ENCODE assay signal across 9 mouse cellular contexts in the genomic region with DNA sequence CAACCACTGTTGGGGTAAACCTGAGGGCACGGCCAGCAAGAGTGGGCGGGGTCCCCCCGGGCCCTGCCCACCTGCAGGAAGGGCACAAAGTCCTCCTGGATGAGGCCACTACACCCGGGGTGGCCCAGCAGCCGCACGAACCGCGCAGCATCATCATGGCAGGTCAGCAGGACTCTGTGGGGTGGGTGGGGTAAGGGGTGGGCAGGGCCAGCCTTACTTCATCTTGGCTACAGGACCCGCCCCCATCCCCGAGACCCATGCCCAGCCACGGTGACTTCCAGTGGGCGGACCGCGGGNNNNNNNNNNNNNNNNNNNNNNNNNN. TPM values are rescaled to one million over a fixed set of nuclear protein-coding genes. Genes with fewer than 3 reads are reported as not detected.
DNase-seq lines count a peak whose midpoint lies in the region; ATAC-seq and TF ChIP-seq lines count a peak whose summit lies in the region.
"Had no signal": no experiment of that assay in that cellular context is flagged by ENCODE, and none has a peak within 500 bp of the region (broad histone marks: within the 10 kb centered on the region; RNA-seq: fewer than 3 reads in every experiment).

No protein-coding gene starts in this region.

- no peak overlapping the region for H3K27ac ChIP-seq in heart, embryonic 15.5 days
- no peak overlapping the region for H3K27ac ChIP-seq in embryonic facial prominence, embryonic 11.5 days (replicated peaks; ENCODE audit: low read depth, low read length)
- no peak overlapping the region for H3K27ac ChIP-seq in liver, embryonic 11.5 days (ENCODE audit: low read depth, low read length)
- H3K27ac ChIP-seq: heart, adult 2 months had no signal

- 65% methylated on average over 12 of the region's 14 CpGs for WGBS in heart, embryonic 15.5 days
- 74% methylated on average over 14 of the region's 14 CpGs for WGBS in embryonic facial prominence, embryonic 11.5 days
- 77% methylated on average over 14 of the region's 14 CpGs for WGBS in liver, embryonic 11.5 days

- no peak; the same call in 1 of the 2 replicates for ATAC-seq in heart, embryonic 15.5 days (replicated peaks; ENCODE audit: insufficient number of reproducible peaks, insufficient read depth, low FRiP score, low read depth)
- peak; percentile 74 for ATAC-seq in embryonic facial prominence, embryonic 11.5 days (replicated peaks; ENCODE audit: insufficient number of reproducible peaks, low FRiP score, low TSS enrichment, low read depth)
- ATAC-seq in liver, embryonic 11.5 days (replicated peaks; ENCODE audit: low FRiP score): no peak; the same call in 1 of the 2 replicates

- H3K36me3 ChIP-seq in heart, embryonic 15.5 days: peaks cover 35% of the 10 kb centered on the region
- peaks cover 27% of the 10 kb centered on the region for H3K36me3 ChIP-seq in E14TG2a.4 (ENCODE audit: insufficient read depth, low read length)
- peaks cover 17% of the 10 kb centered on the region for H3K36me3 ChIP-seq in embryonic facial prominence, embryonic 11.5 days (replicated peaks; ENCODE audit: control insufficient read depth, insufficient read depth, low read depth, low read length)
- peaks cover 37% of the 10 kb centered on the region for H3K36me3 ChIP-seq in liver, embryonic 11.5 days (ENCODE audit: control insufficient read depth, insufficient read depth, low read length)

- no peak for TF ChIP-seq CTCF in E14TG2a.4 (conservative IDR thresholded peaks at IDR 0.05; ENCODE audit: low read length)

- no peaks in the 10 kb centered on the region for H3K4me1 ChIP-seq in heart, embryonic 15.5 days (replicated peaks)
- no peaks in the 10 kb centered on the region for H3K4me1 ChIP-seq in E14TG2a.4 (replicated peaks; ENCODE audit: low read depth, low read length)
- H3K4me1 ChIP-seq in embryonic facial prominence, embryonic 11.5 days (ENCODE audit: control insufficient read depth, insufficient read depth, low read length): no peaks in the 10 kb centered on the region
- H3K4me1 ChIP-seq in liver, embryonic 11.5 days (replicated peaks; ENCODE audit: control insufficient read depth, insufficient read depth, low read length): no peaks in the 10 kb centered on the region

- no peak overlapping the region for H3K9ac ChIP-seq in heart, embryonic 15.5 days
- no peak overlapping the region for H3K9ac ChIP-seq in embryonic facial prominence, embryonic 11.5 days (replicated peaks; ENCODE audit: low read length)
- H3K9ac ChIP-seq in liver, embryonic 11.5 days (ENCODE audit: low read depth, low read length): no peak overlapping the region

- no peak for DNase-seq in heart, postnatal 4 days
- no peak for DNase-seq in embryonic facial prominence, embryonic 11.5 days (ENCODE audit: low spot score)
- DNase-seq in liver, embryonic 11.5 days (ENCODE audit: low spot score): peak; percentile 37
- peak; percentile 67 for DNase-seq in yolk sac, embryonic 10.5 days (ENCODE audit: low spot score)
- no peak for DNase-seq in ovary, postnatal 10 days (ENCODE audit: low spot score)
- DNase-seq in urinary bladder, postnatal 10 days (ENCODE audit: low spot score): no peak

- H3K9me3 ChIP-seq in heart, embryonic 15.5 days (replicated peaks): peaks cover 23% of the 10 kb centered on the region
- peaks cover 74% of the 10 kb centered on the region for H3K9me3 ChIP-seq in E14TG2a.4 (ENCODE audit: low read length)
- H3K9me3 ChIP-seq in embryonic facial prominence, embryonic 11.5 days (replicated peaks; ENCODE audit: control insufficient read depth, low read length): peaks cover 4% of the 10 kb centered on the region; the same call in 1 of the 2 replicates
- H3K9me3 ChIP-seq in liver, embryonic 11.5 days (ENCODE audit: control insufficient read depth, low read length): peaks cover 32% of the 10 kb centered on the region

- H3K4me2 ChIP-seq in heart, embryonic 15.5 days: no peak overlapping the region; the same call in 1 of the 2 replicates
- no peak overlapping the region for H3K4me2 ChIP-seq in embryonic facial prominence, embryonic 11.5 days (ENCODE audit: low read depth, low read length)
- H3K4me2 ChIP-seq in liver, embryonic 11.5 days: peak overlapping the region; percentile 35

- H3K27me3 ChIP-seq in heart, embryonic 15.5 days: no peaks in the 10 kb centered on the region
- H3K27me3 ChIP-seq in E14TG2a.4 (ENCODE audit: insufficient read depth, low read length): no peaks in the 10 kb centered on the region
- H3K27me3 ChIP-seq in embryonic facial prominence, embryonic 11.5 days (ENCODE audit: control insufficient read depth, insufficient read depth, low read length): no peaks in the 10 kb centered on the region
- no peaks in the 10 kb centered on the region for H3K27me3 ChIP-seq in liver, embryonic 11.5 days (replicated peaks; ENCODE audit: control insufficient read depth, insufficient read depth, low read length)

- 0 out of 2 replicates have a peak overlapping the region, but pooled peaks have one; percentile 21 for H3K4me3 ChIP-seq in heart, embryonic 15.5 days
- 0 out of 2 replicates have a peak overlapping the region, but pooled peaks have one; percentile 7 for H3K4me3 ChIP-seq in E14TG2a.4 (replicated peaks; ENCODE audit: low read length)
- H3K4me3 ChIP-seq in embryonic facial prominence, embryonic 11.5 days (ENCODE audit: low read depth, low read length): no peak overlapping the region
- H3K4me3 ChIP-seq in liver, embryonic 11.5 days (ENCODE audit: low read depth, low read length): peak overlapping the region; percentile 17; the same call in 1 of the 2 replicates
- H3K4me3 ChIP-seq: heart, adult 2 months had no signal

RNA-seq across cellular contexts. Expression of gene Ppp2r3d, which starts 36.0 kb away (rescaled TPM):
- 121 and 137 TPM in 2 replicates for polyA plus RNA-seq in heart, embryonic 15.5 days (2015; fragmentation: Nextera tagmentation; extraction: Ambion mirVana)
- 100 to 1,000 TPM; 143 to 155 TPM for total RNA-seq in heart, postnatal 4 days (2021)
- 60.1 and 81.1 TPM in 2 replicates for polyA plus RNA-seq in embryonic facial prominence, embryonic 11.5 days (2014; fragmentation: Nextera tagmentation; extraction: Ambion mirVana)
- polyA plus RNA-seq in liver, embryonic 11.5 days (2014; fragmentation: Nextera tagmentation; extraction: Ambion mirVana): 83.7 and 91.3 TPM in 2 replicates

RNA-seq across cellular contexts. Expression of gene Gm21836, which starts 52.9 kb away (rescaled TPM):
- not detected in 2 replicates for polyA plus RNA-seq in heart, embryonic 15.5 days (2015; fragmentation: Nextera tagmentation; extraction: Ambion mirVana)
- total RNA-seq in heart, postnatal 4 days (2021): not detected
- polyA plus RNA-seq in embryonic facial prominence, embryonic 11.5 days (2014; fragmentation: Nextera tagmentation; extraction: Ambion mirVana): not detected in 2 replicates
- polyA plus RNA-seq in liver, embryonic 11.5 days (2014; fragmentation: Nextera tagmentation; extraction: Ambion mirVana): not detected in 2 replicates
- total RNA-seq: heart, adult 2 months had no signal
- polyA plus RNA-seq: heart, adult 2 months had no signal

Comparison
In these comparisons a context has a peak if more than half of its experiments do, and no peak if none do; other contexts are left out.
1. DNase-seq: peak in liver, embryonic 11.5 days (single experiment) and yolk sac, embryonic 10.5 days (single experiment); none in heart, postnatal 4 days (single experiment), embryonic facial prominence, embryonic 11.5 days (single experiment), ovary, postnatal 10 days (single experiment) and urinary bladder, postnatal 10 days (single experiment).